Mouse (Mus musculus) CH12.LX (cell line): ENCODE measurements at regions not wholly inside any gene's neighbourhood (a gene's known extent, or its start where the extent isn't known, plus 50 kb on each side); places are given as distances from the start of the nearest gene placed in this dataset.

Source experiments
- CHD1 ChIP-seq: IDR thresholded peaks from 2 replicates; pipeline ENCODE4 v1.6.1; 2012; ENCODE audit warnings: low read depth, low read length, improper control_type of control experiment, inconsistent platforms
- CTCF ChIP-seq, 2 experiments: IDR thresholded peaks in 1 of 2; conservative IDR thresholded peaks in 1 of 2; 2 replicates each; pipeline ENCODE4 v1.5.1; 2011 to 2012; ENCODE audit warnings: low read depth in 2 of 2, low read length in 2 of 2, improper control_type of control experiment in 1 of 2, inconsistent platforms in 1 of 2, mild to moderate bottlenecking in 1 of 2, moderate library complexity in 1 of 2
- E2F4 ChIP-seq: IDR thresholded peaks from 2 replicates; pipeline ENCODE4 v1.6.1; 2011; ENCODE audit warnings: low read depth, low read length, improper control_type of control experiment; ENCODE audit not compliant: insufficient replicate concordance
- EP300 ChIP-seq: IDR thresholded peaks from 2 replicates; pipeline ENCODE4 v1.6.1; 2011; ENCODE audit warnings: low read length, improper control_type of control experiment
- HCFC1 ChIP-seq: IDR thresholded peaks from 2 replicates; pipeline ENCODE4 v1.6.1; 2012; ENCODE audit warnings: low read depth, mild to moderate bottlenecking, inconsistent platforms, low read length, improper control_type of control experiment
- KAT2A ChIP-seq: IDR thresholded peaks from 2 replicates; pipeline ENCODE4 v1.6.1; 2012; ENCODE audit warnings: low read length, improper control_type of control experiment, inconsistent platforms; ENCODE audit not compliant: insufficient replicate concordance
- MAZ ChIP-seq: IDR thresholded peaks from 2 replicates; pipeline ENCODE4 v1.6.1; 2012; ENCODE audit warnings: low read depth, mild to moderate bottlenecking, inconsistent platforms, low read length, improper control_type of control experiment, moderate library complexity
- RCOR1 ChIP-seq: conservative IDR thresholded peaks from 2 replicates; pipeline ENCODE4 v1.6.1; 2012; ENCODE audit warnings: low read depth, mild to moderate bottlenecking, inconsistent platforms, low read length, improper control_type of control experiment
- SIN3A ChIP-seq: IDR thresholded peaks from 2 replicates; pipeline ENCODE4 v1.6.1; 2012; ENCODE audit warnings: low read length, improper control_type of control experiment, inconsistent platforms
- UBTF ChIP-seq: IDR thresholded peaks from 2 replicates; pipeline ENCODE4 v1.6.1; 2012; ENCODE audit warnings: low read depth, mild to moderate bottlenecking, inconsistent platforms, low read length, improper control_type of control experiment, moderate library complexity
- USF2 ChIP-seq: conservative IDR thresholded peaks from 2 replicates; pipeline ENCODE4 v1.6.1; 2011; ENCODE audit warnings: low read depth, low read length, improper control_type of control experiment

DNA sequence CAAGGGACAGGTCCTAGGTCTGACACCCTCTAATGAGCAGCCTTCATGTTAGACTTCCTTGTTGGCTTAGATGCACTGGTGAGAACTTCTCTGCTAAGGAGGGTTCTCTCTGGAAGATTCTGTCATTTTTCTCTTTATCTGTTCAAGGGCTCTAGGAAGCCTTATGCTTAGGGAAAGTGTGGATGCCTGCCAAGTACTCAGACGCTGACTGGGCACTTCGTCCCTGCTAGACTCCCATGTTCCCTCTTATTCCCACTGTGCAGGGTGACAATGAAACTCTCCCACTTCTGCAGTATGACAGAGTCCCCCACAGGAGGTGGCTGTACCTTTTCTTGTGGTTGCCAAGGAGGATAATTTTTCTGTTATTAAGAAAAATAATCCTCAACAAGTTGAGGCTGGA, 470.8 kb downstream of the Gm10295 start:
- no peak for TF ChIP-seq E2F4
- TF ChIP-seq EP300: no peak
- no peak for TF ChIP-seq SIN3A
- no peak for TF ChIP-seq HCFC1
- no peak for TF ChIP-seq USF2
- TF ChIP-seq KAT2A: no peak
- no peak for TF ChIP-seq CHD1
- TF ChIP-seq CTCF (conservative IDR thresholded peaks at IDR 0.05 in 1 of 2, IDR thresholded peaks at IDR 0.05 in 1 of 2; ENCODE audit: low read depth in 2 of 2, low read length in 2 of 2): no peak
- TF ChIP-seq MAZ: no peak
- no peak for TF ChIP-seq UBTF
- TF ChIP-seq RCOR1: no peak
